ENCODE assay signal across 14 mouse cellular contexts in genomic region chr5:125523361-125523760, GRCm38 (mm10). TPM values are rescaled to one million over a fixed set of nuclear protein-coding genes. Genes with fewer than 3 reads are reported as not detected.
"Had no signal": no experiment of that assay in that cellular context is flagged by ENCODE, and none has a peak within 500 bp of the region (broad histone marks: within the 10 kb centered on the region; RNA-seq: fewer than 3 reads in every experiment).

No protein-coding gene starts in this region.

- ATAC-seq: liver, postnatal 0 days; midbrain, embryonic 16.5 days had no signal

- H3K9me3 ChIP-seq: limb, embryonic 10.5 days; lung, embryonic 15.5 days had no signal

- H3K9ac ChIP-seq: kidney, embryonic 15.5 days; liver, embryonic 13.5 days; liver, postnatal 0 days; lung, embryonic 15.5 days; midbrain, embryonic 12.5 days; neural tube, embryonic 13.5 days had no signal

- DNase-seq: kidney, adult 2 months; kidney, postnatal 14 days; liver, embryonic 13.5 days; liver, postnatal 0 days; lung, postnatal 14 days; right cerebral cortex, postnatal 14 days; thymus, postnatal 14 days had no signal

- H3K4me2 ChIP-seq: kidney, embryonic 15.5 days; liver, embryonic 13.5 days; lung, embryonic 15.5 days; midbrain, embryonic 12.5 days; neural tube, embryonic 13.5 days had no signal

- H3K4me1 ChIP-seq: kidney, embryonic 15.5 days; limb, embryonic 10.5 days; lung, embryonic 15.5 days; midbrain, embryonic 12.5 days; neural tube, embryonic 13.5 days had no signal

- H3K27ac ChIP-seq: kidney, embryonic 15.5 days; limb, embryonic 10.5 days; liver, embryonic 13.5 days; lung, embryonic 15.5 days; macrophage; midbrain, embryonic 12.5 days; neural tube, embryonic 13.5 days had no signal

- H3K4me3 ChIP-seq: kidney, embryonic 15.5 days; limb, embryonic 10.5 days; liver, embryonic 13.5 days; lung, embryonic 15.5 days; midbrain, embryonic 12.5 days; neural tube, embryonic 13.5 days had no signal

- H3K36me3 ChIP-seq: kidney, embryonic 15.5 days; liver, embryonic 13.5 days; lung, embryonic 15.5 days had no signal

RNA-seq across cellular contexts. Expression of gene Tmem132b, which starts 8.2 kb away (rescaled TPM):
- polyA plus RNA-seq: kidney, adult 2 months; liver, postnatal 0 days; macrophage had no signal
